Mouse (Mus musculus): ENCODE results near the gene Il31ra.

DNA sequence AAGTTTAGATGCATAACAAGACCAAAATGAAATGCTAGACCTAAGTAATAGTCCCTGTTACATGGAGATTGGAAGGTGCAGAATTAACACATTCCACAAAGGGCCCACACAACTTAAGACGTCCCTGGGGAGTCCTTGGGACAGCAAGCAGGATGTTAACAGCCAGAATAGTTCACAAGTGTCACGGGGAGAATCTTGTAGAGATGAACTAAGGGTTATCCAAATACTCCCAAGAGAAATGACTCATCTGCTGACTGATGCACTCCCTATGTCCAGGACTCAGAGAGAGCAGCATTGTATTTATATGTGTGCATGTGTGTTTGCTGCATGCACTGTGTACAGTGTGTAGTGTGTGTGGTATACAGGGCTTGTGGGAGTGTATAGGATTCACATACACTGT lies 37.7 kb downstream of the Il31ra start:
- TF ChIP-seq CTCF (IDR thresholded peaks at IDR 0.05; ENCODE audit: borderline replicate concordance, control insufficient read depth, extremely low read depth, insufficient read depth, low read length, poor library complexity) (no peak), POLR2A (IDR thresholded peaks at IDR 0.05; ENCODE audit: control insufficient read depth, extremely low read depth, insufficient read depth, low read length, poor library complexity) (no peak)

All from thymus, adult 2 months (tissue).